Mouse (Mus musculus) bone marrow macrophage, adult 2 months (primary cell): ENCODE data around the gene Ina. TPM values are rescaled to one million over a fixed set of nuclear protein-coding genes. Genes with fewer than 3 reads are reported as not detected.

ENCODE experiments used
- H3K27ac ChIP-seq: 2 replicates; pipeline ENCODE4 v1.5.1; 2012; ENCODE audit warnings: low read depth, low read length; ENCODE audit not compliant: insufficient read depth
- H3K4me1 ChIP-seq: 2 replicates; pipeline ENCODE4 v1.6.1; 2012; ENCODE audit warnings: low read length; ENCODE audit not compliant: control insufficient read depth, insufficient read depth
- H3K4me3 ChIP-seq: 2 replicates; pipeline ENCODE4 v1.5.1; 2012; ENCODE audit warnings: mild to moderate bottlenecking, low read length, moderate library complexity; ENCODE audit not compliant: insufficient read depth
- CTCF ChIP-seq: IDR thresholded peaks from 2 replicates; pipeline ENCODE4 v1.5.1; 2012; ENCODE audit warnings: low read depth, mild to moderate bottlenecking, low read length, moderate library complexity
- POLR2A ChIP-seq: IDR thresholded peaks from 2 replicates; pipeline ENCODE4 v1.6.1; 2012; ENCODE audit warnings: mild to moderate bottlenecking, low read depth, low read length, borderline replicate concordance
- polyA plus RNA-seq: library from polyadenylated mRNA; stranded (reverse); fragments of >200 nt; gene quantifications from 2 replicates; pipeline ENCODE4 v1.2.4, GENCODE M21; 2012; ENCODE audit not compliant: missing spikeins, insufficient read depth, insufficient read length

Ina gene
- polyA plus RNA-seq, 1 experiment = not detected

DNA sequence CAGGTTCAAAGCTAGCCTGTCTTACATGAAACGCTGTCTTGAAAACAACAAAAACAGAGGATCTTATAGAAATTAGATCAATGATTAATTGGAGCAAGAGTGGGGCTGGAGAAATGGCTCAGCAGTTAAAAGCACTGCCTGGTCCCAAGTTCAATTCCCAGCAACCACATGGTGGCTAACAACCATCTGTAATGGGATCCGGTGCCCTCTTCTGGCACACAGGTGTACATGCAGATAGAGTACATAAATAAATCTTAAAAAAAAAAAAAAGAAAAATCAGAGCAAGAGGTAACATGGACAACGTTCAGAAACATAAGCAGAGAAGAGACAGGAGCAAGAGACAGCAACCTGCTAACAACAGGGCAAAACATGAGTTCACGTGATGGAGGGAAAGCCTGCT lies 12.0 kb downstream of the Ina start:
- peaks cover 4% of the 10 kb centered on the region; the same call in 1 of the 2 replicates for H3K4me1 ChIP-seq
- TF ChIP-seq POLR2A (no peak), CTCF (no peak)
- H3K27ac ChIP-seq = no peak overlapping the region
- no peak overlapping the region for H3K4me3 ChIP-seq

- no peak overlapping the region for H3K4me3 ChIP-seq
Observed at GRCm38 (mm10) chr19:47029796-47030195, 15.3 kb downstream of the Ina start.

GRCm38 (mm10) chr19:47031770-47032169 lies 17.3 kb downstream of the Ina start:
- Histone ChIP-seq H3K4me3 (no peak overlapping the region), H3K27ac (no peak overlapping the region), H3K4me1 (peaks cover 15% of the 10 kb centered on the region)
- TF ChIP-seq POLR2A (no peak), CTCF (no peak)

More at GRCm38 (mm10) chr19:47029796-47030195, 15.3 kb downstream of the Ina start:
- H3K4me1 ChIP-seq = peaks cover 8% of the 10 kb centered on the region
- no peak overlapping the region for H3K27ac ChIP-seq
- TF ChIP-seq CTCF = no peak
- TF ChIP-seq POLR2A = no peak

- TF ChIP-seq CTCF (no peak), POLR2A (no peak)
- H3K27ac ChIP-seq = peak overlapping the region; percentile 6; the same call in 1 of the 2 replicates
- H3K4me3 ChIP-seq = no peak overlapping the region
- peaks cover 15% of the 10 kb centered on the region for H3K4me1 ChIP-seq
Observed at GRCm38 (mm10) chr19:47034916-47035315, 20.4 kb downstream of the Ina start.

DNA sequence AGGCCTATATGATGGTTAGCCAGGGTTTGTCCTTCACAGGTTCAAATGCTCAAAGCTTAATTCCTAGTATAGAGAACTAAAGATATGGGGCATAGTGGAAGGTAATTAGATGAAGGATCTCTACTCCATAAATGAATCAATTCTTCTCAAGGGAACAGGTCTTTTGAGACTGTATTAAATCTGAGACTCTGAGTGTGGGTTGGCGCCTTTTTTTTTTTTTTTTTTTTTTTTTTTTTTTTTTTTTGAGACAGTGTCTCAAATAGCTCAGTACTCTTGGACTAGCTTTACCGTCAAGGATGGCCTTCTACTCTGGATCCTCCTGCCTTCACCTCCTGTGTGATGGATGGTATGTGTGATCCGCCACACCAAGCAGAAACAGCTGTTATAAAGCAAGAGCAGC lies 22.1 kb downstream of the Ina start:
- Histone ChIP-seq H3K27ac (no peak overlapping the region), H3K4me1 (peaks cover 15% of the 10 kb centered on the region), H3K4me3 (no peak overlapping the region)
- TF ChIP-seq POLR2A (no peak), CTCF (no peak)

DNA sequence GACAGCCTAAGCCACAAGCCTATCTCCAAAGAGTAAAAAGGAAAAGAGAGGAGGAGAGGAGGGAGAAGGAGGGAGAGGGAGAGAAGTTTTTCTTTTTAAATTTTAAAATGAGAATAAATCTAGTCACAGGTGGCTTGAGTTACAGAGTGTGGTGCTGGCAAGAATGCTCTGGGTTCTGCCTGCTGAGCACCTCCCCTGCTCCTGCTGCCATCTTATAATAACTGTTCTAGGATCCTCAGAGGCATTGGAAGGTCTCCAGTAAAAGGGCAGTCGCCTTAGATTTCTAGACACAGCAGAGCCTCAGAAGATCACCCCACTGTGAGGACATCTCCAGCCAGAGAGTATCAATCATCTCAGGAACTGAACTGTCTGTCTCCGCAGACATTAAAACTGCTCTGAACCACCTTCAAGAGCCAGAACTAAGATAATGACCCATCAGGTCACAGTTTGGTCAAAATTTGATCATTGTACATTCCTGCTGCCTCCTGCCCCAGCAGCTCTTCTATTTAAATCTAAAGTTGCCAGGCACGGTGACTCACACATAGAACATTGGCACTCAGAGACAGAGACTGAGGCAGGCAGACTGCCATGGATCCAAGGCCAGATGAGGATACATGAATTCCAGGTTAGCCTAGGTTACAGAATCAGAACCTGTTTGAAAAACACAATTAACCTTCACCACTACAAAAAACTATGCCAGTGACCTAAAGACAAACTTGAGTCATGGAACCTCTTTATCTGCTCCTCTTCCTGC lies 26.4 kb downstream of the Ina start:
- Histone ChIP-seq H3K4me1 (0 out of 2 replicates have a peak, but pooled peaks cover 4% of the 10 kb centered on the region), H3K27ac (no peak overlapping the region), H3K4me3 (no peak overlapping the region)
- no peak for TF ChIP-seq POLR2A
- no peak for TF ChIP-seq CTCF

GRCm38 (mm10) chr19:47043608-47044007 lies 29.1 kb downstream of the Ina start:
- 0 out of 2 replicates have a peak, but pooled peaks cover 4% of the 10 kb centered on the region for H3K4me1 ChIP-seq
- TF ChIP-seq CTCF = peak; percentile 39; the same call in 1 of the 2 replicates
- TF ChIP-seq POLR2A = no peak
- H3K27ac ChIP-seq = 0 out of 2 replicates have a peak overlapping the region, but pooled peaks have one; percentile 4
- no peak overlapping the region for H3K4me3 ChIP-seq

DNA sequence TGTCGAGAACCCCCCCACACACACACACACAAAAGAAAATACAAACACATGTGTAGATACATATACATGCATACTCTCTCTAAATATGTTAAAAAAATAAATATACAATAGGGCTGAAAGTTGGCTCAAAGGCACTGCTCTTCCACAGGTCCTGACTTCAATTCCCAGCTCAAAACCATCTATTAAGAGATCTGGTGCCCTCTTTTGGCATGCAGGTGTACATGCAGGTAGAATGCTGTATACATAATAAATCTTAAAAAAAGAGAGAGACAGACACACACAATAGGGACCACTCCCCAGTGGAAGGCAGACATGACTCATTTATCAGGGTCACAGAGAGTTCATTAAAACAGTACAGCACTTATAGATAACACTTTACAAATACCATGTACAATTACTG lies 31.8 kb downstream of the Ina start:
- no peak overlapping the region for H3K27ac ChIP-seq
- H3K4me1 ChIP-seq = peaks cover 11% of the 10 kb centered on the region; the same call in 1 of the 2 replicates
- H3K4me3 ChIP-seq = no peak overlapping the region
- TF ChIP-seq CTCF (no peak), POLR2A (no peak)

GRCm38 (mm10) chr19:47047236-47047833 lies 32.8 kb downstream of the Ina start:
- no peak for TF ChIP-seq CTCF
- TF ChIP-seq POLR2A = no peak
- Histone ChIP-seq H3K4me3 (no peak overlapping the region), H3K27ac (no peak overlapping the region), H3K4me1 (peaks cover 11% of the 10 kb centered on the region; the same call in 1 of the 2 replicates)

- Histone ChIP-seq H3K4me1 (peaks cover 8% of the 10 kb centered on the region; the same call in 1 of the 2 replicates), H3K4me3 (no peak overlapping the region), H3K27ac (no peak overlapping the region)
- TF ChIP-seq CTCF (no peak), POLR2A (no peak)
Observed at GRCm38 (mm10) chr19:47049061-47049460, 34.6 kb downstream of the Ina start.
